Mouse (Mus musculus): ENCODE measurements around the gene Pde9a. TPM values are rescaled to one million over a fixed set of nuclear protein-coding genes. Genes with fewer than 3 reads are reported as not detected.

The Pde9a gene
- polyA plus RNA-seq, 1 experiment: not detected

DNA sequence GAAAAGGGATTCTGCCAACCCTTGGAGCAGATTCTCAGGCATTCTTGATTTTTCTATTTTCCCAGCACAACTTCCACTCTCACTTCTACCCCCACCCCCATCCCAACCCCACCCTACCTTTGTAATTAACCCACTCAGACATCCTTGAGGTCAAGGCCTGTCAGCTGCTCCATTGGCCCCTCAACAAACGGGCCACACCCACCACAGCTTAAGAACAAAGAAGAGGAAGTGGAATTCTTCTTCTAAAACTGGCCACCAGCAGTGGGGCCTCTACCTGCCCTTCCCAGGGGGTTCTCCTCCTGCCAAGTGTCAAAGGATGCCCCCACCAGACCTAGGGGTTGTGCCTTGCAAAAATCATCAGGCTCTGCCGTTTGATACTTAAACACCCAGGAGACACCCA, 37.0 kb downstream of the Pde9a start:
- TF ChIP-seq CTCF (IDR thresholded peaks at IDR 0.05; ENCODE audit: insufficient read depth, low read depth, low read length): no peak
- TF ChIP-seq POLR2A (IDR thresholded peaks at IDR 0.05; ENCODE audit: insufficient read depth, low read depth, low read length): no peak
- 49% methylated on average over 2 of the region's 2 CpGs for WGBS
- Histone ChIP-seq H3K4me3 (ENCODE audit: insufficient read depth, low read depth, low read length) (no peak overlapping the region), H3K4me1 (ENCODE audit: control insufficient read depth, insufficient read depth, low read length) (peaks cover 22% of the 10 kb centered on the region), H3K27ac (ENCODE audit: insufficient read depth, low read depth, low read length) (no peak overlapping the region)

- peaks cover 22% of the 10 kb centered on the region for H3K4me1 ChIP-seq (ENCODE audit: control insufficient read depth, insufficient read depth, low read length)
- 82% methylated on average over 4 of the region's 4 CpGs for WGBS
- H3K4me3 ChIP-seq (ENCODE audit: insufficient read depth, low read depth, low read length): no peak overlapping the region
- TF ChIP-seq CTCF (IDR thresholded peaks at IDR 0.05; ENCODE audit: insufficient read depth, low read depth, low read length) (no peak), POLR2A (IDR thresholded peaks at IDR 0.05; ENCODE audit: insufficient read depth, low read depth, low read length) (no peak)
- no peak overlapping the region for H3K27ac ChIP-seq (ENCODE audit: insufficient read depth, low read depth, low read length)
These were observed 38.3 kb downstream of the Pde9a start for GRCm38 (mm10) chr17:31424358-31424757.

DNA sequence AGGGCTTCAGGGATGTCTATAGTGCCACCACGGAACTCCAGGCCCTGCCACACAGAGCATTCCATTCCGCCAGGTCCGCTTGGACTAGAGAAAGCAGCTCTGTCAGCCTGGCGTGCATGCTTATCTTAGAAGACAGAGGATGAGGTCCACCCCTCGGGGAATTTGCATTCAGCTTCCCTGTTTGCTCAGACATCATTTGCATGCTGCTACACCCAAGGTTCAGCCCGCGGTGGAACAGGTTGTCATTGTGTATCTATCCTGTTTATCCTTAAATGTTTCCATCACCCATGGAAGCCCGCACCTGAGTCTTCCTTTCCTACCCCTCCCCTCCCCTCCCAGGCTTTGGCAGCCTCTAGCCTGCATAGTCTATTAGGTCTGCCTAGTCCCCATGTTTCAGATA, 38.8 kb downstream of the Pde9a start:
- Histone ChIP-seq H3K4me1 (ENCODE audit: control insufficient read depth, insufficient read depth, low read length) (peaks cover 22% of the 10 kb centered on the region), H3K4me3 (ENCODE audit: insufficient read depth, low read depth, low read length) (no peak overlapping the region), H3K27ac (ENCODE audit: insufficient read depth, low read depth, low read length) (no peak overlapping the region)
- 72% methylated on average over 8 of the region's 8 CpGs for WGBS
- TF ChIP-seq POLR2A (IDR thresholded peaks at IDR 0.05; ENCODE audit: insufficient read depth, low read depth, low read length): no peak
- TF ChIP-seq CTCF (IDR thresholded peaks at IDR 0.05; ENCODE audit: insufficient read depth, low read depth, low read length): no peak

DNA sequence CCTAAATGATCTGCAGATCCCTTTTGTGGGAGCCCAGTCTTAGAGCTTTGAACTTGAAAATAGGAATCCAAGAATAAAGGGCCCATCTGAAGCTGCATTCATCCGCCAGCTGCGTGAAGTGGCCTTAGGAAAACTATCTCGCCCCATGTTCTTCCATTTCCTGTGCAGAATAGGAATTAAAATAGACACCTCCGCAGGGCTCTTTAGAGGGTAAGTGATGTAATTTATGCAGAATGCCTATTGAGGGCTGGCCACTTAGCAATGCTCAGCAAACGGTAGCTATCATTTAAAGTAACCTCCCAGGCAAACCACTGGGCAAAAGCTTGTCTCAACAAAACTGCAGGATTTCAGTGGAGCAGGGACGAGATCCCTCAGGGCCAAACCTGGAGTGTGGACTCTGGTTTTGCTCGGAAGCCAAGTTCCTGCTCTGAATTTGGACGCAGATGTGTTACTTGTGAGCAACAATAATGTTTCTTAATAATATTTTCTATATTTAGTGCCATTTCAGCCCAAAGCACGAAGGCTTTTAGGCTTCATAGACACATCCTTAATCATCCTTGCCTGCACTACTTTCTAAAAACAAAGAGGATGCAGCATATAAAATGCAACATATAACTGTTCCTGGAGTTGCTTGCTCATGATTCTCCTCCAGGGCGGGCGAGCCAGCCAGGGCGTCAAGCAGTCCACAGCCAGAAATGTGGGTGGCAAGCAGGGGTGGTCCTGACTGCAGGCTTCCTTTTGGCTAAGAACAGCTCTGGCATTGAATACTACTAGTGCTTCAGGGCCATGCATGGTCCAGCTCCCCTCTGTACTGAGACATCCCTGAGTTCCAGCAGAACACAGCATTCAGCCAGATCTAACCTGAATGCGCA, 40.1 kb downstream of the Pde9a start:
- Histone ChIP-seq H3K27ac (ENCODE audit: insufficient read depth, low read depth, low read length) (peak overlapping the region; percentile 33), H3K4me3 (ENCODE audit: insufficient read depth, low read depth, low read length) (no peak overlapping the region), H3K4me1 (ENCODE audit: control insufficient read depth, insufficient read depth, low read length) (peaks cover 22% of the 10 kb centered on the region)
- WGBS: 43% methylated on average over 13 of the region's 13 CpGs
- TF ChIP-seq CTCF (IDR thresholded peaks at IDR 0.05; ENCODE audit: insufficient read depth, low read depth, low read length) (no peak), POLR2A (IDR thresholded peaks at IDR 0.05; ENCODE audit: insufficient read depth, low read depth, low read length) (no peak)

DNA sequence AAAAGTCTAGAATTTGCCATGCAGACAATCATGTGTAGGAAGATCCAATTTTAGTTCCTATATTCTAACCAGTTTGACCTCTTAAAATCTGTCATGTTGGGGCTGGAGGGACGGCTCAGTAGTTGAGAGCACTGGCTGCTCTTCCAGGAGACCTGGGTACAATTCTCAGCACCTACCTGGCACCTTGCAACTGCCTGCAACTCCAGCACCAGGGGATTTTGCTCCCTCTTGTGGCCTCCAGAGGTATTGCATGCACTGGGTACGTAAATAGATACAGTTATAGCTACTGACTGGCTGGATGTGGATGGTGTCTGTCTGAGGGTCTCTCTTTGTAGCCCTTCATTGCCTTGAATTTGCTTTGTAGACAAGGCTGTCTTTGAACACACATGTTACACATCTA, 43.4 kb downstream of the Pde9a start:
- H3K4me3 ChIP-seq (ENCODE audit: insufficient read depth, low read depth, low read length): no peak overlapping the region
- H3K4me1 ChIP-seq (ENCODE audit: control insufficient read depth, insufficient read depth, low read length): peaks cover 35% of the 10 kb centered on the region
- 97% methylated on average over 2 of the region's 2 CpGs for WGBS
- TF ChIP-seq POLR2A (IDR thresholded peaks at IDR 0.05; ENCODE audit: insufficient read depth, low read depth, low read length) (no peak), CTCF (IDR thresholded peaks at IDR 0.05; ENCODE audit: insufficient read depth, low read depth, low read length) (peak; percentile 25; the same call in 1 of the 2 replicates)
- no peak overlapping the region for H3K27ac ChIP-seq (ENCODE audit: insufficient read depth, low read depth, low read length)

- Histone ChIP-seq H3K4me3 (ENCODE audit: insufficient read depth, low read depth, low read length) (no peak overlapping the region), H3K4me1 (ENCODE audit: control insufficient read depth, insufficient read depth, low read length) (peaks cover 23% of the 10 kb centered on the region), H3K27ac (ENCODE audit: insufficient read depth, low read depth, low read length) (no peak overlapping the region)
- 88% methylated on average over 5 of the region's 5 CpGs for WGBS
- TF ChIP-seq POLR2A (IDR thresholded peaks at IDR 0.05; ENCODE audit: insufficient read depth, low read depth, low read length): no peak
- TF ChIP-seq CTCF (IDR thresholded peaks at IDR 0.05; ENCODE audit: insufficient read depth, low read depth, low read length): no peak
These were observed 46.9 kb downstream of the Pde9a start for GRCm38 (mm10) chr17:31432878-31433281.

- TF ChIP-seq CTCF (IDR thresholded peaks at IDR 0.05; ENCODE audit: insufficient read depth, low read depth, low read length): no peak
- no peak for TF ChIP-seq POLR2A (IDR thresholded peaks at IDR 0.05; ENCODE audit: insufficient read depth, low read depth, low read length)
- WGBS: 56% methylated on average over 13 of the region's 13 CpGs
- no peak overlapping the region for H3K27ac ChIP-seq (ENCODE audit: insufficient read depth, low read depth, low read length)
These were observed 47.5 kb downstream of the Pde9a start for GRCm38 (mm10) chr17:31433401-31433928.

GRCm38 (mm10) chr17:31433978-31434797, 48.2 kb downstream of the Pde9a start:
- peaks cover 23% of the 10 kb centered on the region for H3K4me1 ChIP-seq (ENCODE audit: control insufficient read depth, insufficient read depth, low read length)
- TF ChIP-seq CTCF (IDR thresholded peaks at IDR 0.05; ENCODE audit: insufficient read depth, low read depth, low read length) (no peak), POLR2A (IDR thresholded peaks at IDR 0.05; ENCODE audit: insufficient read depth, low read depth, low read length) (no peak)
- no peak overlapping the region for H3K27ac ChIP-seq (ENCODE audit: insufficient read depth, low read depth, low read length)
- H3K4me3 ChIP-seq (ENCODE audit: insufficient read depth, low read depth, low read length): no peak overlapping the region
- whole genome bisulfite sequencing: 39% methylated on average over 16 of the region's 16 CpGs

More at GRCm38 (mm10) chr17:31433401-31433928, 47.5 kb downstream of the Pde9a start:
- Histone ChIP-seq H3K4me1 (ENCODE audit: control insufficient read depth, insufficient read depth, low read length) (peaks cover 23% of the 10 kb centered on the region), H3K4me3 (ENCODE audit: insufficient read depth, low read depth, low read length) (no peak overlapping the region)
